Mouse (Mus musculus): Measurements from ENCODE around the gene Dcp1b. TPM values are rescaled to one million over a fixed set of nuclear protein-coding genes. Genes with fewer than 3 reads are reported as not detected.

Gene Dcp1b
- polyA plus RNA-seq, 1 experiment = 19.6 TPM

DNA sequence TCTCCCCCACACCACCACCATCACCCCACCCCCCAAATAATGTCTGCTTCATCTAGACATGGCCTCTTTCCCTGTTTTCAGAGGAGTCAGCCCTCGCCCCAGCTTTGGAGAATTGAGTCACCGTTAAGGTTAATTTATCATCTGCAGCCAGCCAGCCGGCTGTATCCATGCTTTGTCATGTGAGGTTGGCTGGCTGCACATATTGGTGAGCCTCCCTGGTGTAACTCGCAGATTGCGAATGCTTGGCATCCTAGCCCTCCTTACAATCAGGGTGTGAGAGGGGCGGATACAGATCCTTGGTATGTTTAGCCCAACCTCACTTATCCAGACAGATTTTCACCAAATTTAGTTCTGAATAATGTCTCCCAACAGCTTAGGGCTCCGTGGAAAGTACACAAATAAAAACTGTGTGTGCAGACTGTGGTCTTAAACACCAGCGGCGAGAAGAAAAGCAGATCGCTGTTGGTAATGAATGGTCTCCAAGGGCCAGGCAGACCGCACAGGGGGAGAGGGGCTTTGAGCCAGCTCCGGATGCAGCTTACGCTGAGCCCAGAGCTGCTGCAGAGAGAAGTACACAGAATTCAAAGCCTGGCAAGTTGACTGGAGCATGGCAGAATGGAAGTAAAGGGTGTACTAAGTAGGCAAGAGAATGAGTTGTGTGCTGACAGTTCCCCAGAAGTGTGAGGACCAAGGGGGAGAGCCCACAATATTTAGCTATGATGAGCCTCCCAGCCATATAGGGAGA lies 49.6 kb downstream of the Dcp1b start:
- 63% methylated on average over 13 of the region's 13 CpGs for WGBS
- no peak for DNase-seq
- TF ChIP-seq POLR2A (IDR thresholded peaks at IDR 0.05; ENCODE audit: borderline replicate concordance, extremely low read depth, low read depth, low read length) (no peak), CTCF (IDR thresholded peaks at IDR 0.05; ENCODE audit: insufficient read depth, low read length) (no peak)
- H3K4me1 ChIP-seq (ENCODE audit: control insufficient read depth, insufficient read depth, low read length) = no peaks in the 10 kb centered on the region; the same call in 1 of the 2 replicates
- H3K4me3 ChIP-seq (replicated peaks; ENCODE audit: extremely low read depth, low read depth, low read length) = no peak overlapping the region

DNA sequence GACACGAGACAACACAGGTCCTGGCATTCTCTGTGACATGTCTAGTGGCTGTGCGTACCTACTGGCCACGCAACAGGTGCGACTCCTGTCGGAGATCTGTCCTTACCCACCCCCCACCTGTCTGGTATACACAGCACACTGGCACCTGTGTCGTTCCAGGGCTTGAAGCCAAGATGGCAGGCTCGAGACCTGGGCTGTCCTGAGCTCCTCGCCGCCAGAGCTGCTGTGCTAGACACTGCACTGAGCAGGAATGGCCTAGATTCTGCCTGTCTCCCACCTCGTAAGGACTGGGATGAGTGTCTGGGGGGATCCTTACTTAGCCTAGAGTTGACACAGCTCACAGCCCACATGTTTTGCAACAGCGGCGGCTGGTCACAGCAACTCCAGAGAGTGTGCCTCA lies 50.2 kb downstream of the Dcp1b start:
- H3K4me1 ChIP-seq (ENCODE audit: control insufficient read depth, insufficient read depth, low read length) = no peaks in the 10 kb centered on the region; the same call in 1 of the 2 replicates
- 80% methylated on average over 12 of the region's 12 CpGs for WGBS
- no peak for DNase-seq
- H3K4me3 ChIP-seq (replicated peaks; ENCODE audit: extremely low read depth, low read depth, low read length) = no peak overlapping the region
- TF ChIP-seq CTCF (IDR thresholded peaks at IDR 0.05; ENCODE audit: insufficient read depth, low read length) = no peak
- TF ChIP-seq POLR2A (IDR thresholded peaks at IDR 0.05; ENCODE audit: borderline replicate concordance, extremely low read depth, low read depth, low read length) = no peak

DNA sequence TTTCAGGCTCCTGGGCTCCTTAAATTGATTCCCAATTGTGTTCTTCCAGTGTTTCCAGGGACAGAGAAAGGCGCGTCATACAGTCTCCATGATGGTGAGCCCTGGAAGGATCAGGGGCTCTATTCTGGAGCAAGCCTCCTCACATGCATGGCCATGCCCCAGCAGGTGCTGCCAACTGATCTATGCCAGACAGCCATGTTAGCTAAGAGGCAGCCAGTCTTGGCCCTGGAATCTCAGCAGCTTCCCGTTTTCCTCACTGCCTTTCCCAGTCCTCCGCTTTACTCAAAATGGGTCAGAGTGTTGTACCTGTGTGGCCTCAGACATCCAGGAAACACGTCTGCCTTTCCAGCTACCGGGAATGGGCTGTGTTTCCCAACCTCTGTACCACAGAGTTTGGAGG lies 50.7 kb downstream of the Dcp1b start:
- no peak for DNase-seq
- no peak for TF ChIP-seq POLR2A (IDR thresholded peaks at IDR 0.05; ENCODE audit: borderline replicate concordance, extremely low read depth, low read depth, low read length)
- TF ChIP-seq CTCF (IDR thresholded peaks at IDR 0.05; ENCODE audit: insufficient read depth, low read length) = no peak
- Histone ChIP-seq H3K4me3 (replicated peaks; ENCODE audit: extremely low read depth, low read depth, low read length) (no peak overlapping the region), H3K4me1 (ENCODE audit: control insufficient read depth, insufficient read depth, low read length) (no peaks in the 10 kb centered on the region; the same call in 1 of the 2 replicates)
- 92% methylated on average over 6 of the region's 6 CpGs for WGBS

DNA sequence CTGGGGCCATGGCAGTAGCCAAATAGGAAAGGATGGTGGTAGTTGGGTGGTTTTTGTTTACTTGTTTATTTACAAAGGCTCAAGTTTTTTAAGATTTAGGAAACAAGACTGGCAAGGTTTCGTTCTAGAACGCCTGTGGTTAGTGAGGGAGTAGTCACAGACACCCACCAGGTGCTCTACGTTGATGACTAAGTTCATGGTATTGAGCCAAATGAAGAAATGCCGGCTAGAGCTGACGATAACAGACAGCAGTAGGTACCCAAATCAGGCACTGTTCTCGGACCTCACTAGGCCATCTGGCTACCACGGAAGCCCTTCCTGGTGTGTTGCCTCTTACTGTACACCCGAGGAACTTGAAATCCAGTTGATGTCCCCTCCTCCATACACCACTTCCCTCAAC lies 51.9 kb downstream of the Dcp1b start:
- DNase-seq = no peak
- H3K4me3 ChIP-seq (replicated peaks; ENCODE audit: extremely low read depth, low read depth, low read length) = no peak overlapping the region
- H3K4me1 ChIP-seq (ENCODE audit: control insufficient read depth, insufficient read depth, low read length) = no peaks in the 10 kb centered on the region; the same call in 1 of the 2 replicates
- WGBS = 89% methylated on average over 8 of the region's 8 CpGs
- TF ChIP-seq CTCF (IDR thresholded peaks at IDR 0.05; ENCODE audit: insufficient read depth, low read length) (no peak), POLR2A (IDR thresholded peaks at IDR 0.05; ENCODE audit: borderline replicate concordance, extremely low read depth, low read depth, low read length) (no peak)

DNA sequence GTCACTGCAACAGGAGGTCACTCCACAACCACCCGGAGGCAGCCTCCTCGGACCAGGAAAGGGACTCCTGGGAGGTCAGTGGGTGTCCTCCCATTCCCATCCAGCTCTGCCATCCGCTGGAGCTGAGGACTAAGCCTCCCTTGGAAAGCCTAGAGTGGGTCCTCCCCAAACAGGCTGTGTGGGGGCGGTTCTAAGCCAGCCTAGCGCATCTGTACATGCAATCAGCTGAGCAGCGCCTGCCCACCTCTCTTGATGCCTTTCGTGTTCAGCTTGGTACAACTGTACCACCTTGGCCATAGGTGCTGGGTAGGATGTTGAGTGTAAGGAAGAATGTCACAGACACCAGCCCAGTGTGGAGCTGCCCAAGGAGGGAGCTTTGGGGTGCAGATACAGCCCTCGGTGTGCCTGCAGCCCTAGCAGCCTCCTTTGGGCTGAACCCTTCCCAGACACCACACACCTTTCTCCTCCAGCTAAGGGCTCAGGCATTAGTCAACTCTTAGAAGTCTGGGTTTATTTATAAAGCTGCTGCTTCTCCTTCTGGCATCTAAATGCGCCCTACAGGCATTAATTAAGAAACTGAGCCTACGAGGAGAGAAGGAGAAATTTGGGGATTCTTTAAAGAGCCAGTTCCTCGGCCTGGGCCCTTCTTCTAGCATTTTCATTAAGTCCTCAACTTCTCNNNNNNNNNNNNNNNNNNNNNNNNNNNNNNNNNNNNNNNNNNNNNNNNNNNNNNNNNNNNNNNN lies 54.0 kb downstream of the Dcp1b start:
- no peak for DNase-seq
- 78% methylated on average over 11 of the region's 11 CpGs for WGBS
- Histone ChIP-seq H3K4me1 (ENCODE audit: control insufficient read depth, insufficient read depth, low read length) (no peaks in the 10 kb centered on the region; the same call in 1 of the 2 replicates), H3K4me3 (replicated peaks; ENCODE audit: extremely low read depth, low read depth, low read length) (no peak overlapping the region)
- TF ChIP-seq CTCF (IDR thresholded peaks at IDR 0.05; ENCODE audit: insufficient read depth, low read length) = no peak

DNA sequence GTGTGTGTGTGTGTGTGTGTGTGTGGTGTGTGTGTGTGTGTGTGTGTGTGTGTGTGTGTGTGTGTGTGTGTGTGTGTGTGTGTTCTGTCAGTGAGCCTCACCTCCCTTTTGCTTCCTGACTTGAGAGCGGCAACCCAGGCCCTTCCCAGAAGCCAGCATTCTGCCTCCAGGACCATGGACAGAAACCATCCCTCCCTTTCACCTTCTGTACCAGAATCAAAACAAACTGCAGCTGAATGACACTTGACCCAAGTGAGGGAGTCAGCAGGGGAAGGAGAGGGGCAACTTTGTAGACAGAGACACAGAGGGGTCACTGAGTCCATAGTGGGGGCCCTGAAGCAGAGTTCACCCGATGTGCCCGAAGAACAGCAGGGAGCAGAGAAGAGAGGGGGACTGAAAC lies 58.0 kb downstream of the Dcp1b start:
- Histone ChIP-seq H3K4me3 (replicated peaks; ENCODE audit: extremely low read depth, low read depth, low read length) (no peak overlapping the region), H3K4me1 (ENCODE audit: control insufficient read depth, insufficient read depth, low read length) (no peaks in the 10 kb centered on the region; the same call in 1 of the 2 replicates)
- DNase-seq = no peak
- 36% methylated on average over 3 of the region's 3 CpGs for WGBS
- no peak for TF ChIP-seq CTCF (IDR thresholded peaks at IDR 0.05; ENCODE audit: insufficient read depth, low read length)
- no peak for TF ChIP-seq POLR2A (IDR thresholded peaks at IDR 0.05; ENCODE audit: borderline replicate concordance, extremely low read depth, low read depth, low read length)

DNA sequence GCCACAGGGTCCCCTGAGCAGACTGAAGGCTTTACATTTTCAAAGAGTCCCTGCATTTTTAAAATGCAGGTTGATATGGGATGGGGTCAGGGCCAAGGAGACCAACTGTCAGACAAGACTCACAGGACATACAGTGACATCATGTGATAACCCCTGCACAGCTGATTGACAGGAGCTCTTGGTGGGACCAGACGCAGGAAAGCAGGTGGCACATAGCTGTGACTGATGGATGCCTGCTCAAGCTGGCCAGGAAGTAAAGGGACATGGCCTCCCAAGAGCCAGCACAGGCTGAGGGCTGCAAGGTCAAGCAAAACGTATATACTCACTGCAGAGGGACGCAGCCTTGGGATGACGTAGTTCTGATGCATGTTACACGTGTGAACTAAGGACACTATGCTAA lies 60.4 kb downstream of the Dcp1b start:
- WGBS = 57% methylated on average over 5 of the region's 5 CpGs
- no peak for DNase-seq
- no peaks in the 10 kb centered on the region for H3K4me1 ChIP-seq (ENCODE audit: control insufficient read depth, insufficient read depth, low read length)
- H3K4me3 ChIP-seq (replicated peaks; ENCODE audit: extremely low read depth, low read depth, low read length) = no peak overlapping the region
- no peak for TF ChIP-seq POLR2A (IDR thresholded peaks at IDR 0.05; ENCODE audit: borderline replicate concordance, extremely low read depth, low read depth, low read length)
- no peak for TF ChIP-seq CTCF (IDR thresholded peaks at IDR 0.05; ENCODE audit: insufficient read depth, low read length)

DNA sequence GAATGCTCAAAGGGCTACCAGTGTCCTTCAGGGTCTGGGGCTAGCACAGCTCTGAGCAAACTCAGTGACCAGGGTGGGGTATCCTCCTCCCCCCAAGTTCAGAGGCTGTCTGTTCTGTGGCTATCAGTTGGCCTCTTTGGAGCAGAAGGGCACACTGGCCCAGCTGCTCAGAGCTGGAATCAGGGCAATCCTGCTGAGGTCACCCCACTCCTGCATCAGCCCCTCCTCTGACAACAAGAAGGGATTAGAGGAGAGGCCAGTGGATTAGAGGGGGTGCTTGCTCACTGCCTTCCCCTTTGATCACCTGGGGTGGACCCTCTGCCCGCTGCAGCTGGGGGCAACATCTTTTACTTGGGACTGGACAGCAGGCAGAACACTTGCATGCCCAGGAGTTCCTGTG lies 61.2 kb downstream of the Dcp1b start, which contains the start of gene Cacna2d4:
Gene Cacna2d4 (plus strand): TSS at position 286 of the 400 bp plus-strand sequence.
- Histone ChIP-seq H3K4me3 (replicated peaks; ENCODE audit: extremely low read depth, low read depth, low read length) (no peak within 1 kb of the TSS), H3K4me1 (ENCODE audit: control insufficient read depth, insufficient read depth, low read length) (no peaks in the 10 kb centered on the region)
- DNase-seq = no peak
- WGBS = 42% methylated on average over 1 of the region's 1 CpGs
- TF ChIP-seq POLR2A (IDR thresholded peaks at IDR 0.05; ENCODE audit: borderline replicate concordance, extremely low read depth, low read depth, low read length) = no peak
- no peak for TF ChIP-seq CTCF (IDR thresholded peaks at IDR 0.05; ENCODE audit: insufficient read depth, low read length)

DNA sequence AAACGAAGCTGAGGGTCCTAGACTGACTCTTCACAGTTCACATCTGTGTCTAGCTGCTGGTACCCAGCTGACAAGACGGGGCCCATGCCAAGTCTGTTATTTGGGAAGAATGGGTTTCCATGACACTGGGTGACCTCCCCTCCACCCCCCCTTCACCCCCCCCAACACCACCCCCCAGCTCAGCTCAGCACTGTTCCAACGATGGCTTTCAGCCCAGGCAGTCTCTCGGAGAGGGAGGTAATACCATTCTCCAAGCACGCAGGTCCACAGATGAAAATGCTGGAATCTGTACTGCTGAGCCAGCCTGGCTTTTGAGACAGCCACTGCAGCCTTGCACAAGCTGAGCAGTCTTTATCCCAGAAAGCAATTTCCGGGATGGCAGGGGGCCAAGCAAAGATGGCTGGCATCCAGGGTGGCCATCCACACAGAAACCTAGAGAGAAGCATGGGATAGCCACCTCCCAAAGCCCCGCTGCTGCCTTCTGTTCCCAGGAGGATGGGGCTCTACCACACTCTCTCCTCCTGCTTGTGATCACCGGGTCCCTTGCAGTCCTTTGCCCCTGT lies 62.5 kb downstream of the Dcp1b start:
- Histone ChIP-seq H3K4me1 (ENCODE audit: control insufficient read depth, insufficient read depth, low read length) (no peaks in the 10 kb centered on the region), H3K4me3 (replicated peaks; ENCODE audit: extremely low read depth, low read depth, low read length) (no peak overlapping the region)
- 43% methylated on average over 8 of the region's 8 CpGs for WGBS
- no peak for DNase-seq
- TF ChIP-seq CTCF (IDR thresholded peaks at IDR 0.05; ENCODE audit: insufficient read depth, low read length) (no peak), POLR2A (IDR thresholded peaks at IDR 0.05; ENCODE audit: borderline replicate concordance, extremely low read depth, low read depth, low read length) (no peak)
